Mouse (Mus musculus) lung, postnatal 0 days (tissue): ENCODE measurements around the gene Cfap97.
"Not testable (repeated sequence)": the region's sequence is repeated elsewhere in the genome, so short reads cannot be mapped to it uniquely, and the experiment has no call there.

Source experiments
- CTCF ChIP-seq: IDR thresholded peaks from 2 replicates; pipeline ENCODE4 v1.5.1; 2016; ENCODE audit warnings: antibody characterized with exemption, mild to moderate bottlenecking
- EP300 ChIP-seq: IDR thresholded peaks from 2 replicates; pipeline ENCODE4 v1.6.1; 2016; ENCODE audit warnings: antibody characterized with exemption, mild to moderate bottlenecking, control low read depth

GRCm38 (mm10) chr8:46231968-46232367 is 80.4 kb downstream of the Cfap97 start:
- not testable (repeated sequence) for TF ChIP-seq CTCF, EP300
